Mouse (Mus musculus): ENCODE results near the gene Cerk. TPM values are rescaled to one million over a fixed set of nuclear protein-coding genes. Genes with fewer than 3 reads are reported as not detected.

The Cerk gene
- polyA plus RNA-seq, 1 experiment, result 20.8 TPM

DNA sequence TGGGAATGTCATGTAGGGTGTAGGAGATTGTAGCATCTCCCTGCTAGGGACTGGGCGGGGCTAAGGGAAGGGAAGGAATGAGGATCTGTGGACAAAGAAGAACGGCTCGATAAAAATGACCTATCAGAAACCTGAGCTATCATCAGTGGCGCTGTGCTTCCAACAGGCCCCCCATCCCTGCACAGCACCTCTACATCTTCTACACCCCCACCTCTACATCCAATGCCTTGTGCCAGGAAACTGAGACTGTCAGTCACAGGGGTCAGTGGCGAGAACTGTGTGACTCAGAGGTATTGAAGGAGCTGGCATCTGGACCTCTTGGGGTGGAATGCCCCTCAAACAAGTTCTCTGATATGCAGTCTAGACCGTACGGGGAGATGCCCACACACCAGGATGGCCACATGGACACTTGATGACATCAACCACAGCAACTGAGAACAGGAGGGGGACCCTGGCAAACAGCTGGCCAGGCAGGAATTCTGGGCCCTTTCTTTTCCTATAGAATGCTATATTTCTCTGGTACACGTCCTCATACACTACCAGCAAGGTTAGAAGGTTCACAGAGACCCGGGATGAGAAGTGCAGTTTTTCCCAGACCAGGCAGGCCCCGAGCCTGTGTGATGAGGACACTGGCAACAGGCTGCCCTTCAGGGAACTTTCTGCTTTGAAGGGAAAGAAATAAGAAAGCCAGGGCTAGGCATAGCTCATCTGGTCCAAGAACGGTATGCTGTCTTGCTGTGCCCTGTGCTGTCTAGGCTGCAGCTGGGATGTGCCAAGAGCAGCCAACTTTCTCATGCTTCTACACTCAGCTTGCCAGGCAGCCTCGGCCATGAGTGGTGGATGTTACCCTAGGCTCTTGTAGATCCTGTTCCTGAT is 16.8 kb downstream of the Cerk start:
- Histone ChIP-seq H3K4me1 (ENCODE audit: control insufficient read depth, insufficient read depth, low read length) (peaks cover 28% of the 10 kb centered on the region), H3K27ac (ENCODE audit: insufficient read depth, low read depth, low read length) (peak overlapping the region; percentile 45), H3K27me3 (replicated peaks; ENCODE audit: control insufficient read depth, insufficient read depth, low read length) (no peaks in the 10 kb centered on the region), H3K4me3 (ENCODE audit: insufficient read depth, low read depth, low read length) (no peak overlapping the region), H3K36me3 (ENCODE audit: control insufficient read depth, insufficient read depth, low read length) (no peaks in the 10 kb centered on the region)
- 66% methylated on average over 12 of the region's 12 CpGs for WGBS
- DNase-seq, result no peak
- TF ChIP-seq CTCF (conservative IDR thresholded peaks at IDR 0.05; ENCODE audit: insufficient read depth, insufficient read length, low read depth, low read length) (no peak), POLR2A (IDR thresholded peaks at IDR 0.05; ENCODE audit: low read depth, low read length) (no peak)

GRCm38 (mm10) chr15:86168505-86168867 is 17.5 kb downstream of the Cerk start:
- Histone ChIP-seq H3K27ac (ENCODE audit: insufficient read depth, low read depth, low read length) (peak overlapping the region; percentile 60), H3K27me3 (replicated peaks; ENCODE audit: control insufficient read depth, insufficient read depth, low read length) (no peaks in the 10 kb centered on the region), H3K4me1 (ENCODE audit: control insufficient read depth, insufficient read depth, low read length) (peaks cover 27% of the 10 kb centered on the region), H3K36me3 (ENCODE audit: control insufficient read depth, insufficient read depth, low read length) (no peaks in the 10 kb centered on the region), H3K4me3 (ENCODE audit: insufficient read depth, low read depth, low read length) (no peak overlapping the region)
- DNase-seq, result peak; percentile 70
- WGBS, result 17% methylated on average over 7 of the region's 7 CpGs
- no peak for TF ChIP-seq POLR2A (IDR thresholded peaks at IDR 0.05; ENCODE audit: low read depth, low read length)
- no peak for TF ChIP-seq CTCF (conservative IDR thresholded peaks at IDR 0.05; ENCODE audit: insufficient read depth, insufficient read length, low read depth, low read length)

DNA sequence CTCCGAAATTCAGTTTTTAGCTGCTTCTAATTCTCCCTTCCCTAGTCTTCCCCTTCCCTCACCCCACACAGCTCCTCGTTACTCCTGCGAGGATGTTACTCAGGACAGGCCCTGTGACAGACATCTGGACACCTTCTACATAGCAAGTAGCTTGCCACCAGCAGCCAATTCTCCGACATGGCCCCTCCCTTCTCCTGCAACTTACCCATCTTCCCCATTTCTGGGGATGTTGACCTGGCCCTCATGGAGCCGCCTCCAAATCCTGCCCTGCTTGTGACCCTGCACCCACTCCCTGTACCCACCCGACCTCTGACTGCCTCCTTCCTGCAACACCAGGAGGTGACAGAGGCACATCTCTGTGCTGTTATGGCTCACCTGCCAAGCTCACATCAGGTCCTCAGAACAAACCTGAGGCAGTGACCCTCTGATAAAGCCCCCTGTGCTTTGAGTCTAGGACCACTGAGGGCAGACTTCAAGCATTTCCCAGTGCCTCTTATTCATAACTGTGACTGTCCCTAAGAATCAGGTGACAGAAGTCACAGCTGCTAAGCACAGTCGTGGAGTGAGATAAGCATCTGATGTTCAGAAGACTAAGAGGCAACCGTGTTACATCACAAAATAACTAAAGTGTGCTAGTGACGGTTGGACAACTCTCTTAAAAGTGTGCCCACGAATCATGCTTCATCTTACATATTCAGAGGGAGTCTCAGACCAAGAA is 18.0 kb downstream of the Cerk start:
- no peaks in the 10 kb centered on the region for H3K27me3 ChIP-seq (replicated peaks; ENCODE audit: control insufficient read depth, insufficient read depth, low read length)
- no peak overlapping the region for H3K4me3 ChIP-seq (ENCODE audit: insufficient read depth, low read depth, low read length)
- peaks cover 23% of the 10 kb centered on the region for H3K4me1 ChIP-seq (ENCODE audit: control insufficient read depth, insufficient read depth, low read length)
- H3K36me3 ChIP-seq (ENCODE audit: control insufficient read depth, insufficient read depth, low read length), result no peaks in the 10 kb centered on the region
- no peak for TF ChIP-seq POLR2A (IDR thresholded peaks at IDR 0.05; ENCODE audit: low read depth, low read length)
- 0 out of 2 replicates have a peak, but pooled peaks have one; percentile 2 for TF ChIP-seq CTCF (conservative IDR thresholded peaks at IDR 0.05; ENCODE audit: insufficient read depth, insufficient read length, low read depth, low read length)
- WGBS, result 62% methylated on average over 10 of the region's 10 CpGs
- no peak for DNase-seq
- H3K27ac ChIP-seq (ENCODE audit: insufficient read depth, low read depth, low read length), result peak overlapping the region; percentile 60

- H3K4me3 ChIP-seq (ENCODE audit: insufficient read depth, low read depth, low read length), result no peak overlapping the region
- H3K27me3 ChIP-seq (replicated peaks; ENCODE audit: control insufficient read depth, insufficient read depth, low read length), result no peaks in the 10 kb centered on the region
- no peak for TF ChIP-seq CTCF (conservative IDR thresholded peaks at IDR 0.05; ENCODE audit: insufficient read depth, insufficient read length, low read depth, low read length)
- no peak for TF ChIP-seq POLR2A (IDR thresholded peaks at IDR 0.05; ENCODE audit: low read depth, low read length)
- no peaks in the 10 kb centered on the region for H3K36me3 ChIP-seq (ENCODE audit: control insufficient read depth, insufficient read depth, low read length)
- H3K27ac ChIP-seq (ENCODE audit: insufficient read depth, low read depth, low read length), result no peak overlapping the region
- WGBS, result 88% methylated on average over 7 of the region's 7 CpGs
- DNase-seq, result no peak
- peaks cover 18% of the 10 kb centered on the region for H3K4me1 ChIP-seq (ENCODE audit: control insufficient read depth, insufficient read depth, low read length)
These were observed 18.8 kb downstream of the Cerk start for GRCm38 (mm10) chr15:86167032-86167655.

DNA sequence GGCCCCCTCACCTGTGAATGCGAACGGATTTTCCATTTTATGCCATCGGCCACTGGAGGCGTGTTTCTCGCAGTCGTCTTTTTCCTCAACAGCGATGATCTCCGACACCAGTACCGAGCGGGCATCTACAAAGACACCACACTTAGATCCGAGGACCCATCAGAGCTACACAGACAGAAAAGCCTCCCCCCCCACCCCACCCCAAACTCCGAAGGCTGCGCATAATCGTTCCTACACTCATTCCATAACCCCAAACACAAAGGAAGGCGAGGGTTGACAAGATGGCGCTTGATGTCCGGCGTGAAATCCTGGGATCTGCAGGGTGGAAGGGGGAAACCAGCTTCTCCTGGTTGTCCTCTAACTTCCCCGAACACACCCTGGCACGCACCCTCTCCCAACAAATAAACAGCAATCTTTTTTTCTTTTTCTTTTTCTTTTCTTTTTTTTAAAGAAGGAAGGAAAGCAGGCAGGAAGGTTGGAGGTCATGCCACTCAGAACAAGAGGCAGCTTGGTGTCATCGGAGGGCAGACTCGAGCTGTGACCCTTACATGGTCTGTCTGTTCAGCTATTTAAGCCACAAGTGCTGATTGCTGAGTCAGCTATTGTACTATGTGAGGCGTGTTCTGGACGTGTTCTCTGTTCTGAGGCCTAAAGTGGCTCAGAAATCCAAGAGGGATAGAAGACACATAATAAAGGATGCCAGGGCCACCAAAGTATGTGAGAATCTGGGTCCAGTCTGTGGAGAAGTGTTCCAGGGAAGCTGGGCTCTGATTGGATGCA is 19.9 kb downstream of the Cerk start:
- no peaks in the 10 kb centered on the region for H3K36me3 ChIP-seq (ENCODE audit: control insufficient read depth, insufficient read depth, low read length)
- 89% methylated on average over 24 of the region's 24 CpGs for WGBS
- H3K27ac ChIP-seq (ENCODE audit: insufficient read depth, low read depth, low read length), result no peak overlapping the region
- TF ChIP-seq CTCF (conservative IDR thresholded peaks at IDR 0.05; ENCODE audit: insufficient read depth, insufficient read length, low read depth, low read length) (no peak), POLR2A (IDR thresholded peaks at IDR 0.05; ENCODE audit: low read depth, low read length) (no peak)
- peaks cover 18% of the 10 kb centered on the region for H3K4me1 ChIP-seq (ENCODE audit: control insufficient read depth, insufficient read depth, low read length)
- no peak for DNase-seq
- no peaks in the 10 kb centered on the region for H3K27me3 ChIP-seq (replicated peaks; ENCODE audit: control insufficient read depth, insufficient read depth, low read length)
- no peak overlapping the region for H3K4me3 ChIP-seq (ENCODE audit: insufficient read depth, low read depth, low read length)

DNA sequence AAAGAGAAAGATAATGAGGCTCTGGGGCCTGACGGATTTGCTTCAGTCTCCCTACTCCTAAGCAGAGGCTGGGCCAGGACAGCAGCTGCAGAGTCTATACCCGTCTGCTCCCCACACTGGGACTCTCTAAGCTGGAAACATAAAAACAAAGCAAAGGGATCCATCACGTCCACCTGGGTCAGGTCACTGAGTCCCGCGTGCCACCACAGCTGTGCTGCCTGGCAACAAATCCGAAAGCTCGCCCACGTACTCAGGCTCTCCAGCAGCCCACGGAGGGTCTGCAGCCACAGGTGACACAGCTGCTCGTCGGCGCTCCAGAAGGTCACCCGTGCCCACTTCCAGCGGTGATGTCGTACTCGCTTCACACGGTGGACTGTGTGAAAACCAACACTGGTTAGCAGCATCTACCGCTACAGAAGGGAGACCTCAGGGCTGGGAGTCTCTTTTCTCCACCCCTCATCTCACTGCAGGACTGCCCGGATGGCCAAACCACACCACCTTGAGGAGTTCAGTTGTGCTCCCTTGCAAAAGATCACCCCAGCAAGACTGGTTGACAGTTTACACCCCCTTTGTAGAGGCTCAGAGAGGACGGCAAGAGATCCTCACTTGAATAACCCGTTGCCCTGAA is 21.1 kb downstream of the Cerk start:
- TF ChIP-seq POLR2A (IDR thresholded peaks at IDR 0.05; ENCODE audit: low read depth, low read length), result no peak
- TF ChIP-seq CTCF (conservative IDR thresholded peaks at IDR 0.05; ENCODE audit: insufficient read depth, insufficient read length, low read depth, low read length), result no peak
- 78% methylated on average over 21 of the region's 21 CpGs for WGBS
- Histone ChIP-seq H3K4me1 (ENCODE audit: control insufficient read depth, insufficient read depth, low read length) (peaks cover 14% of the 10 kb centered on the region), H3K4me3 (ENCODE audit: insufficient read depth, low read depth, low read length) (no peak overlapping the region), H3K36me3 (ENCODE audit: control insufficient read depth, insufficient read depth, low read length) (no peaks in the 10 kb centered on the region), H3K27me3 (replicated peaks; ENCODE audit: control insufficient read depth, insufficient read depth, low read length) (no peaks in the 10 kb centered on the region), H3K27ac (ENCODE audit: insufficient read depth, low read depth, low read length) (no peak overlapping the region)
- no peak for DNase-seq
